Mouse (Mus musculus) fat pad, adult 2 months (tissue): Measurements from ENCODE around the gene Ddx11.
"Not testable (repeated sequence)": the region's sequence is repeated elsewhere in the genome, so short reads cannot be mapped to it uniquely, and the experiment has no call there.

ENCODE experiments used
- DNase-seq: peaks from one replicate; pipeline ENCODE4 v3.0.0-alpha.2; 2011; ENCODE audit warnings: low read depth, low spot score; ENCODE audit errors: extremely low read depth

Gene Ddx11

DNA sequence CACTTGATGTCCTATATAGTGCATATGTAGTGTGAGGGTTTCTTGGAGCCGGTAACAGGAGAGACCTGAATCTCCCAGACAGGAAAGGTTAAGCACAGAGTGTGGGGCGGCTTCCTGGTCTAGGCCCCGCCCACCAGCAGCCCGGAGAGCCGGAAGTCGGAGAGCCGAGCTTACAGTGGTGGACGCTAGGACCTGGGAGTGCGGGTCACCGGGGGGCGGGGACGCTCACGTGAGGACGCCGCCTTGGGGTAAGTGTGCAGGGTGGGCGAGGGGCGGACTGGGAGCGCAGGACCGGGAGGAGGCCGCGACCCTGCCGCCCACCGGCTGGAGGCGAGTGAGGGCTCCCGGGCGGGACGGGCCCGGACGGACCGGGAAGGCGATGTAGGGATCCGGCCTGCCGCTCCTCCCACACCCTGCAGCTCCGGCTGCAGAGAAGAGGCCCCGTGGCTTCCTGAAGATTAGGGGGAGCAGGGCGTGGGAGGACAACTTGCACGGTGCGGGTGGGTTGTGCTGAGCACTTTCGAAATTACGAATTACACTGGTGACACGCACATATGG is 11.8 kb upstream of the Ddx11 start, which contains the start of gene Washc1:
TSS of gene Washc1 (plus strand) at position 144 of the 558 bp plus-strand sequence.
- no peak for DNase-seq

GRCm38 (mm10) chr17:66112166-66112565 is 11.2 kb upstream of the Ddx11 start:
- no peak for DNase-seq

- DNase-seq = no peak
These were observed 4.3 kb upstream of the Ddx11 start for GRCm38 (mm10) chr17:66118991-66119390.

DNA sequence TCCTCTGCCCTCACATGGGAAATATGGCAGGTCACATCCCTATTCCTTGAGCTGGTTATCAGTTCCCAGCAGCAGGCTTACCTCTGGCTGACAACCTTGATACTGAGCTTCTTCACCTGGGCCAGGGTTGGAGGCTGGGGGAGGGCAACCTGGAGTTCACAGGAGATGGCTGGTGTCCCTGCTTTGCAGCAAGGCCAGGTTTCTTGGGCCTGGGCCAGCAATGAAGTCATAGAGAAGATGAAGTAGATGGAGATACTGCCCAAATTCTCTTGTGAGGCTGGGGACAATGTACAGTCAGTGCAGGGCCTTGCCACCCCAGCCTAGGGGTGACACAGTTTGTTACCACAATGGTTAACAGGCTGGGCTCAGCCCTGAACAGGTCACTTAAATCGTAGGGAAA is 2.6 kb upstream of the Ddx11 start:
- DNase-seq = no peak

GRCm38 (mm10) chr17:66123816-66124610 is 693 bp downstream of the Ddx11 start:
- no peak for DNase-seq

GRCm38 (mm10) chr17:66125211-66125610 is 1.9 kb downstream of the Ddx11 start:
- DNase-seq = no peak

- no peak for DNase-seq
These were observed 7.1 kb downstream of the Ddx11 start for GRCm38 (mm10) chr17:66130371-66130770.

DNA sequence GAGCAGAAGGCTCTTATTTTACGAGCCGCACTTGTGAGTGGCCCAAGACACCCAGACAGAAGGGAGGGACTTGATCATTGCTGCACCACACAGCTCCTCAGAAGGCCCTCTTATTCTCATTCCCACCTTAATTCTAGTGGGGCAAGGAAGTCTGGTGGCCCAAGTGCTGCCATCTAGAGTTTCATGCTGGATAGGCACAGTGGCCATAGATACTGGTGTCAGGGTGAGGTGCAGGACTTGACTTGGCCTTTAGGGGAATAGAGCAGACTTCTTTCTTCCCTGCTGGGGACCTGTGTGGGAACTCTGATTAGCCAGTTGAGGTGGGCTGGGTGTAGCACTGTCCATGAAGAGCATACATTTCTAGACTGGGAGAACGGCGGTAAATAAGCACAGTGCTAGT is 7.9 kb downstream of the Ddx11 start:
- DNase-seq = no peak

DNA sequence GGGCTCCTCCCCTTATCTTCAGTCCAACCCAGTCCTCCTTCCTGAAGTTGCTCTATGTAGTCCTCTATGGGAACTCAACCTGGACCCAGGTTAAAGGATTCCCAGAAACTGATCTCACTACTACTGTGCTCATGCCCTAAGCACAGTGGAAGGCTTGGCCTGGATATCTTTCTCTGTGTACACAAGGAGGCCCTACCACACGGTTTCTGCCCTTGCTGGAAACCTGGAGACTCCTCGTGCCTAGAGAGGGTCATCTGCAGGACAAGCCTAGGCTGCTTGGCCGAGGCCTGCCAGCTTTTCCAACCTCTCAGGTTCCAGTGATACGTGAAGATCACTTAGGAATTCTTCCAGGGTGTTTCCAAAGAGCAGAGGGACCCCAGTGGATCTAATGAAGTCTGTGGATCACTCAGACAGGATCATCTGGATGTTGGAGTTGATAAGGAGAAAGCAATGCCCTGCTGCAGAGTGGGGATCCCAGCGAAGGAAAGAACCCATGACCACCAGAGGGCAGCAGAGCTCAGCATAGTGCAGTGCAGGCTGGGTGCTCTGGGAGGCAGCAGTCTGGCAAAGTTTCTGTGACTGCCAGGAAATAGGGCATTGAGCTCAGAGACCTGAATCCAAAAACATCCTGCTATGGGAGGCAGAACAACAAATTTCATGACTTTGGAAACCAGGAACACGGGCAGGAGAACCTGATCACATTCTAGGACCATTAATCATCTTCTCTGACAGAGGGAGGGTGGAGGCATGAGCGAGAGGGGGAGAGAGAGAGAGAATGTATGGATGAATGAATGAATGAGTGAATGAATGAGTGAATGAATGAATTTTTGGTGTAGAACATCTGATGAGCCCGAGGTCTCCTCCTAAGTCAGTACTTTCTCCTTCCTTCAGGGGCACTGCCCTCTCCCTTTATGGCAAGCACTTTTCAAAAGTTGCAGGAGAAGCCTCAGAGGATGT is 29.7 kb downstream of the Ddx11 start:
- DNase-seq = not testable (repeated sequence)

DNA sequence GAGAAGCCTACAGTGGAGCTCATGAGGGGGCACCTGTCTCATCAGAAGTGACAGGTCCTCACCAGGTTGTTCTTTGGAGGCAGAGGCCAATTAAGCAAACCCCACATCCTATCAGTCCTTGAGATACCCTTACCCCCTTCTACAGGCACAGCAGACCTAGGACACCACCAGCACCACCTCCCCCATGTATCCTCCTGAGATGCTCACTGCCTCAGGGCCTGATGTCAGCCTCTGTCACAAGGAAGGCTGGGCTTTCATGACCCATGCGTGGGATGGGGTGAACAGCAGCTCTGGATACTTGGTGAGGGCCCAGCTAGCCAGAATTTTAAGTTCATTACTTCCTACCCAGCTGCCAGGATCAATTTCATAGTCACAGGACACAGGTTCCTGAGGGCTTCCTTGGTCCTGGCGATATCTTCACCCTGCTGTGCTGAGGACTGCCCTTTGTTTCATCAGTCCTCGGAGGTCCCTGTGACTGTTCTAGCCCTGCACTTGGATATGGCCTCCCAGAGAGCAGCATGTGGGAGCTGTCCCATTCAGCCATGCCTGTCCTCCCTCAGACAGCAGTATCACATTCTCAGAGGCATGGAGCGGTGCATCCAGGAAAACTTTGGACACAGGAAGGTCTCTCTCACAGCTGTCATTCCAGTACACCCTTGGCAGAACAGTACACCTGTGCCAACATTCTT is 30.6 kb downstream of the Ddx11 start:
- not testable (repeated sequence) for DNase-seq

DNA sequence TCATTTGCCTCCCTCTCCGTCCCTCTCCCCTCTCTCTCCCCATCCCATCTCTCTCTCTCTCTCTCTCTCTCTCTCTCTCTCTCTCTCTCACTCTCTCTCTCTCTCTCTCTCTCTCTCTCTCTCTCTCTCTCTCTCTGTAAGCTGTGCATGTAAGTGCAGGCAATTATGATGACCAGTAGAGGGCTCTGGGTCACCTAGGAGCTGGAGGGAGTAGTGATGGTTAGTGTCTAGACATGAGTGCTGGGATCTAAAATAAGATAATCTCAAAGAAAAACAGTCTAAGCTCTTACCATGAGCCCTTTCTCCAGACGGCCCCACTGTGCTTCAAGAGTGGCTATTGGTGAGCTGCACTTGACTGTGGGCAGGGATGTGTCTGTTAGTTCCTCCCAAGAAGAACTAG is 31.6 kb downstream of the Ddx11 start:
- DNase-seq = no peak

DNA sequence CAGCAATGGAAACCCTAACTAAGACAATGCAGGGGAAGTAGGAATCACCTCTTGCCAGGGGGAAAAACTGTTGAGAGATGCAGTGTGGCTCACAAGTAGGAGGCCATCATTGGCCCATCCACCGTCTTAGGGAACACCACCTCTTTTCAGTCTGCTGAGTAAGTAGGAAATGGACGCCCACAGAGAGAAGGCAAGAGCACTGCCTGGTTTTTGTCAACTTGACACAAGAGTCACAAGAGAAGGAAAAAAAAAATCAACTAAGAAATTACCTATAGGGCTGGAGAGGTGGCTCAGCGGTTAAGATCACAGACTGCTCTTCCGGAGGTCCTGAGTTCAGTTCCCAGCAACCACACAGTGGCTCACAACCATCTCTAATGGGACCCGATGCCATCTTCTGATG is 35.0 kb downstream of the Ddx11 start:
- no peak for DNase-seq

DNA sequence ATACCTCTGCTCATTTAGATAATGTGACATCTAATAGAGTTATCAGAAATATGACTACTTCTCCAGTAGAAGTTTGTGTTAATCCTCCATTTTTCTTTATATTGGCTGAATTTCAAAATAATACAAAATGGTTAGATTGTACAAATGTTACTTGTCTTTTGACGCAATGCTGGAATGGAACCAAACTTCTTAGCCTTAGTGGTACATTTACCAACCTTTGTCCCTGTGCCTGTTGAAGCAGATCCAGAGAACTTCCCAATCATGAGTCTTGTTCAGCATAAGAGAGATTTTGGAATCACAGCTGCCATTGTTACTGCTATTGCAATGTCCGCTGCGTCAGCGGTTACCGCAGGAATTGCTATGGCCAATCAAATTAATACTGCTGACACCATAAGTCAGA is 43.8 kb downstream of the Ddx11 start:
- not testable (repeated sequence) for DNase-seq

GRCm38 (mm10) chr17:66170971-66171370 is 47.7 kb downstream of the Ddx11 start:
- DNase-seq = not testable (repeated sequence)

DNA sequence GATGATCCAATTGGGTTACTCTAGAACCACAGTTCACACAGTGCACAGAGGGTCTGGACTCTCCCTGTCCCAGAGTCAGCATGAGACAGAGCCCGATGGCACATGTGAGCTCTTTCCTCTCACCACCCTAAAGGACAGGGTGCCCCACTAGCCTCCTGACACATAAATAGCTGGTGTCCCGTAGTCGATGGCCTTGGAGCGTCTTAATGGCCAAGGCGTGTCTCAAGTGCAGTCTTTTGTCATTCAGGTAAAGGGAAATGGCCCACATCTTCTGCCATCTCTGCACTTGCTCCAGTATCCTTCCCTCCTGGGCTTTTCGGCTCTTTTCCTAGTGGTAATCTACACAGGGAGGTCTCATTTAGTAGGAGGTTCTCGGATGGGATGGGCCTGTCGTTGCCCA is 67.3 kb downstream of the Ddx11 start:
- DNase-seq = no peak

- DNase-seq = no peak
These were observed 73.7 kb downstream of the Ddx11 start for GRCm38 (mm10) chr17:66197041-66197440.
